Comparison of ENCODE assay signal across 23 mouse cellular contexts in the genomic region with DNA sequence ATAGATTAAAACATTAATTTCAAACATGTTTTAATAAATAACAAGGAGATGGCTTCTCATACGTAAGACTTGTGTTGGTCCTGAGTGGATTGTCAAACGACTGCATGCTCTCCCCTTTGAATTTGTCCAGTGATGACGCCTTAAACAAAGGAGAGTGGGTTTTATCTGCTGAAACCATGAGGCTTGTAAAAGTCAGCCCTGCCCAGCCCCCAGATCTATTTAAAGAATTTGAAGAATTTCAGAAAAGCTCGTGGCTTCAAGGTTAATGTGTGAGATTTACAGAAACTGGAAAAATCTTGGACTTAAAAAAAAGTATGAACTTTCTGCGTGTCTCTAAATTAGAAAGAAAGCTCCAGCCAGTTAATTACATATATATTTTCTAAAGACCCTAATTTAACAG. TPM values are rescaled to one million over a fixed set of nuclear protein-coding genes. Genes with fewer than 3 reads are reported as not detected.
DNase-seq lines count a peak whose midpoint lies in the region; ATAC-seq and TF ChIP-seq lines count a peak whose summit lies in the region.
"Had no signal": no experiment of that assay in that cellular context is flagged by ENCODE, and none has a peak within 500 bp of the region (broad histone marks: within the 10 kb centered on the region; RNA-seq: fewer than 3 reads in every experiment).

No protein-coding gene starts in this region.

- peaks cover 27% of the 10 kb centered on the region for H3K4me1 ChIP-seq in hindbrain, embryonic 10.5 days (replicated peaks)
- H3K4me1 ChIP-seq in hindbrain, embryonic 14.5 days (replicated peaks; ENCODE audit: control insufficient read depth, insufficient read depth, low read length), result peaks cover 4% of the 10 kb centered on the region; the same call in 1 of the 2 replicates
- no peaks in the 10 kb centered on the region for H3K4me1 ChIP-seq in lung, embryonic 14.5 days (ENCODE audit: insufficient read depth)
- H3K4me1 ChIP-seq: embryonic facial prominence, embryonic 15.5 days had no signal

- no peak overlapping the region for H3K4me2 ChIP-seq in hindbrain, embryonic 14.5 days (replicated peaks)
- H3K4me2 ChIP-seq in lung, embryonic 14.5 days, result no peak overlapping the region
- H3K4me2 ChIP-seq: embryonic facial prominence, embryonic 15.5 days; heart, embryonic 12.5 days; hindbrain, embryonic 12.5 days had no signal

- WGBS in hindbrain, embryonic 10.5 days, result 53% methylated on average over 5 of the region's 5 CpGs
- WGBS in hindbrain, embryonic 14.5 days, result 51% methylated on average over 5 of the region's 5 CpGs
- 19% methylated on average over 5 of the region's 5 CpGs for WGBS in lung, embryonic 14.5 days

- no peak overlapping the region for H3K9ac ChIP-seq in hindbrain, embryonic 14.5 days
- H3K9ac ChIP-seq in lung, embryonic 14.5 days, result no peak overlapping the region
- H3K9ac ChIP-seq: embryonic facial prominence, embryonic 15.5 days; heart, embryonic 12.5 days; hindbrain, embryonic 12.5 days had no signal

- H3K27me3 ChIP-seq in hindbrain, embryonic 10.5 days (ENCODE audit: insufficient read depth, poor library complexity, severe bottlenecking), result no peaks in the 10 kb centered on the region
- no peaks in the 10 kb centered on the region for H3K27me3 ChIP-seq in hindbrain, embryonic 14.5 days (ENCODE audit: control insufficient read depth, insufficient read depth, low read length)
- no peaks in the 10 kb centered on the region for H3K27me3 ChIP-seq in lung, embryonic 14.5 days (ENCODE audit: insufficient read depth, low read length)
- H3K27me3 ChIP-seq: CH12.LX; embryonic facial prominence, embryonic 15.5 days; heart, embryonic 12.5 days; hindbrain, embryonic 12.5 days had no signal

- DNase-seq in hindbrain, embryonic 10.5 days (ENCODE audit: low spot score), result no peak
- no peak for DNase-seq in hindbrain, embryonic 14.5 days (ENCODE audit: low spot score)
- peak; percentile 58 for DNase-seq in lung, embryonic 14.5 days
- DNase-seq in lung, postnatal 4 days, result no peak
- peak; percentile 50 for DNase-seq in embryo, embryonic 11 days
- peak; percentile 44 for DNase-seq in mesoderm, embryonic 11.5 days (ENCODE audit: low read depth, low spot score)
- no peak for DNase-seq in right cerebral cortex, postnatal 4 days
- no peak for DNase-seq in urinary bladder, postnatal 25 days (ENCODE audit: low spot score)
- DNase-seq: adrenal gland, postnatal 25 days; cerebellum, adult 18-20 months; cerebellum, adult 9-11 months; cerebellum, postnatal 36 days; gastrocnemius, adult 2 months; gastrocnemius, postnatal 25 days had no signal

- no peak for TF ChIP-seq CTCF in lung, embryonic 14.5 days (IDR thresholded peaks at IDR 0.05; ENCODE audit: low read depth)

- H3K4me3 ChIP-seq in hindbrain, embryonic 10.5 days, result no peak overlapping the region
- no peak overlapping the region for H3K4me3 ChIP-seq in hindbrain, embryonic 14.5 days (replicated peaks; ENCODE audit: low read length)
- H3K4me3 ChIP-seq in lung, embryonic 14.5 days (ENCODE audit: low read depth, low read length), result no peak overlapping the region
- H3K4me3 ChIP-seq: embryonic facial prominence, embryonic 15.5 days; erythroblast, embryonic 14.5 days; forebrain, embryonic 10.5 days; gastrocnemius, adult 2 months; heart, embryonic 12.5 days; hindbrain, embryonic 12.5 days had no signal

- H3K9me3 ChIP-seq in hindbrain, embryonic 10.5 days, result peaks cover 4% of the 10 kb centered on the region; the same call in 1 of the 2 replicates
- H3K9me3 ChIP-seq in hindbrain, embryonic 14.5 days (ENCODE audit: control insufficient read depth, low read length), result no peaks in the 10 kb centered on the region
- H3K9me3 ChIP-seq in lung, embryonic 14.5 days (ENCODE audit: low read depth, low read length), result no peaks in the 10 kb centered on the region
- H3K9me3 ChIP-seq: embryonic facial prominence, embryonic 15.5 days had no signal

- no peak for ATAC-seq in hindbrain, embryonic 14.5 days (ENCODE audit: low FRiP score)
- ATAC-seq in lung, embryonic 14.5 days (ENCODE audit: insufficient read depth), result no peak
- ATAC-seq: forebrain, embryonic 14.5 days; hindbrain, postnatal 0 days; intestine, embryonic 16.5 days had no signal

- H3K27ac ChIP-seq in hindbrain, embryonic 10.5 days, result peak overlapping the region; percentile 18; the same call in 1 of the 2 replicates
- H3K27ac ChIP-seq in hindbrain, embryonic 14.5 days, result no peak overlapping the region
- no peak overlapping the region for H3K27ac ChIP-seq in lung, embryonic 14.5 days (ENCODE audit: low read depth)
- H3K27ac ChIP-seq: embryonic facial prominence, embryonic 15.5 days; gastrocnemius, adult 2 months; hindbrain, embryonic 12.5 days; hindbrain, postnatal 0 days had no signal

- H3K36me3 ChIP-seq in hindbrain, embryonic 10.5 days, result no peaks in the 10 kb centered on the region
- no peaks in the 10 kb centered on the region for H3K36me3 ChIP-seq in hindbrain, embryonic 14.5 days (replicated peaks; ENCODE audit: control insufficient read depth, insufficient read depth)
- H3K36me3 ChIP-seq in lung, embryonic 14.5 days (ENCODE audit: insufficient read depth), result no peaks in the 10 kb centered on the region
- H3K36me3 ChIP-seq: embryonic facial prominence, embryonic 15.5 days; forebrain, embryonic 10.5 days; heart, embryonic 12.5 days; hindbrain, embryonic 12.5 days had no signal

RNA-seq across cellular contexts. Expression of a gene that starts 55.5 kb away (rescaled TPM):
- polyA plus RNA-seq in hindbrain, embryonic 10.5 days (2016; fragmentation: Nextera tagmentation; extraction: Ambion mirVana), result 3.5 and 4.5 TPM in 2 replicates
- 8.6 and 9.4 TPM in 2 replicates for polyA plus RNA-seq in hindbrain, embryonic 14.5 days (2014; fragmentation: Nextera tagmentation; extraction: Ambion mirVana)
- 7.1 and 7.7 TPM in 2 replicates for polyA plus RNA-seq in lung, embryonic 14.5 days (2014; fragmentation: Nextera tagmentation; extraction: Ambion mirVana)

Comparison
In these comparisons a context has a peak if more than half of its experiments do, and no peak if none do; other contexts are left out.
1. DNase-seq: peak in lung, embryonic 14.5 days (single experiment), embryo, embryonic 11 days (single experiment) and mesoderm, embryonic 11.5 days (single experiment); none in hindbrain, embryonic 10.5 days (single experiment), hindbrain, embryonic 14.5 days (single experiment), lung, postnatal 4 days (0 of 2), right cerebral cortex, postnatal 4 days (single experiment) and urinary bladder, postnatal 25 days (single experiment).